Mouse (Mus musculus) hindbrain, embryonic 10.5 days (tissue): Measurements from ENCODE around the gene Hoxd8. TPM values are rescaled to one million over a fixed set of nuclear protein-coding genes. Genes with fewer than 3 reads are reported as not detected.

Source experiments
- DNase-seq: peaks from one replicate; pipeline ENCODE4 v3.0.0-alpha.2; 2017; ENCODE audit warnings: low spot score
- H3K27ac ChIP-seq: fragments of 300-500 bp; sonication (generic); 2 replicates; pipeline ENCODE4 v1.5.1; 2016; ENCODE audit warnings: mild to moderate bottlenecking, moderate library complexity
- H3K27me3 ChIP-seq: fragments of 300-500 bp; sonication (generic); 2 replicates; pipeline ENCODE4 v1.6.1; 2016; ENCODE audit warnings: mild to moderate bottlenecking; ENCODE audit not compliant: poor library complexity, insufficient read depth, severe bottlenecking
- H3K36me3 ChIP-seq: fragments of 300-500 bp; sonication (generic); 2 replicates; pipeline ENCODE4 v1.6.1; 2016; ENCODE audit warnings: mild to moderate bottlenecking, moderate library complexity
- H3K4me1 ChIP-seq: fragments of 300-500 bp; sonication (generic); replicated peaks from 2 replicates; pipeline ENCODE4 v1.6.1; 2016; ENCODE audit warnings: mild to moderate bottlenecking
- H3K4me3 ChIP-seq: fragments of 300-500 bp; sonication (generic); 2 replicates; pipeline ENCODE4 v1.5.1; 2016; ENCODE audit warnings: mild to moderate bottlenecking, moderate library complexity
- H3K9me3 ChIP-seq: fragments of 300-500 bp; sonication (generic); 2 replicates; pipeline ENCODE4 v1.6.1; 2016; ENCODE audit warnings: mild to moderate bottlenecking, moderate library complexity
- WGBS: fragments of 180-500 bp; shearing (Covaris S2); methylation state at CpG from one replicate; pipeline ENCODE4 v1.1.7; 2016; 5-methylcytosine and 5-hydroxymethylcytosine counted together
- polyA plus RNA-seq: library from polyadenylated mRNA; unstranded; fragments of >200 nt; fragmentation: Nextera tagmentation; extraction: Ambion mirVana; gene quantifications from 2 replicates; pipeline ENCODE4 v1.2.1, GENCODE M21; 2016

Hoxd8 gene
- polyA plus RNA-seq, 1 experiment from 2014 or later = not detected

DNA sequence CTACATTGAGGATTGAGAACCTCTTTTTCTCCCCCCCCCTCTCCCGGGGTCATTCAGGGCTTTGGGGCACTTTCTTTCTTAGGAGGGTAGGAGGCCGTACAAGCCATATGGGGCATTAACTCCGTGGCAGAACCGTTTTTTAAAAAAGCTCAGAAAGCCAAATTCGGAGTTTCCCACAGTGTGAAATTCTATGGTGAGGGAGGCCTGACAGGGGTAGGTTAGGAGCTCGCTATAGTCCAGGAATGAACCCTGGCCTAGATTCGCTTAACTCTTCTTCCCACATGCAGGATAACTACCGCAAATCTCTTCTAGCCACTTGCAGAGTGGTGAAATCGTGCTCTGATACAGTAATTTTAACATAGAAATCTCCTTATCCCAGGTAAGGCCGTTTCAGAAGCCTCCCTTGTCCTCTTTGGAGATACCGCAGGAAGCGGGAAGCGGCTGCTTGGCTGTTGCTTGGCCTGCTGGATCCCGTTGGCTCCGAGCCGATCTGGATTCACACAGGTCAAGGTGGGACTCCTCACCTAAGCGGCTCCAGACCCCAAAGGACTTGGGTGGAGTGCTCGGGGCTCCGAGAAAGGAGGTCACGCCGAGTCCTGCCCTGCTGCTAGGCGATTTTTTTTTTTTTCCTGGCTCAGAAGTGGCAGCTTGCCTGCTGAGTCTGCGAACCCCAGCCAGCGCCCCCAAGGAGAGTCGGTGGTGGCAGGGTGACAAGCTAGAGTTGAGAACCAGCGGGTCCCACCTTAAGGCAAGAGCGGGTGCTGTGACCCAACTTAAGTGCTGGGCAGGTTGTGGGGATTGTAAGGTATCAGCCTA is 30.8 kb downstream of the Hoxd8 start:
- under 1% methylated on average over 27 of the region's 27 CpGs for WGBS
- H3K36me3 ChIP-seq = no peaks in the 10 kb centered on the region
- no peaks in the 10 kb centered on the region for H3K9me3 ChIP-seq
- peak overlapping the region; percentile 45 for H3K4me3 ChIP-seq
- H3K27ac ChIP-seq = peak overlapping the region; percentile 84
- H3K4me1 ChIP-seq = peaks cover 18% of the 10 kb centered on the region
- H3K27me3 ChIP-seq = peaks cover 100% of the 10 kb centered on the region
- DNase-seq = peak; percentile 62

DNA sequence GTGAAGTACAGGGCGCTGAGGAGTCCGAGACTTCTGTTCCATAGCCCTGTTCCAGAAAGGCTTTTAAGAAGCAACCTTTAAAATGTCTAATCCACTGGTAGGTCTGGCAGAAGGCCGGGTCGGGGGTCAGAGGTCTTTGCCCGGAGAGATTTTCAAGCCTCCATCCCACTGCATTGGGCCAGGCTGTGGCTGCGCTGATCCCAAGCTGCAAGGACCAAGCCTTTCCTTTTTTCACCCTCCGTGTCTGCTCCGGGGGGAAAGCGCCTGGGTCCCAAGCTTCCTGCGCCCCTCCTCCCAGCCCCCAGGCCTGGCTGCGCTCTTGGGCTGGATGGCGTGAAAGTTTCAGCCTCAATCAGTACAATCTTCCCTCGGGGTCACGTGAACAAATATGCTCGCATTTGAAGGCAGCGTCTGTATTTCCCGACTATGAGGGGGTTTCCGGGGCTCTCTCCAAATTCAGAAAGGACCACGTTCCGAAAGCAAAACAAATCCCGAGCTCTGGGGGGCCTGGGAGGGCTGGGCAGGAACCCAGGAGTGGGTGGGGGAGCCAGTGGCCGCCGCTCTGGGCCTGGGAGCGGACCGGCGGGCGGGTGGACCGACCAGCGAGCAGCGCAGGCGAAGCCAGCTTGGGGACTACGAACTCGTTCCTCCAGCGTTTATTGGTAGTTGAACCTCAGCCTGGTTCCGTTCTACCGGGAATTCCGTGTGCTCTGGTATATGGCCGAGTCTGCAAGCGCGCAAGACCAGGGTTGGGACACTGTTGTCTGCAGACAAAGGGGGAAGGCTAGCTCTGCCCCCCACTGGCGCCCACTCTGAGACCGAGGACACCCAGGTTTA is 31.7 kb downstream of the Hoxd8 start:
- peak overlapping the region; percentile 84 for H3K27ac ChIP-seq
- H3K4me1 ChIP-seq = peaks cover 20% of the 10 kb centered on the region
- H3K9me3 ChIP-seq = no peaks in the 10 kb centered on the region
- WGBS = under 1% methylated on average over 42 of the region's 42 CpGs
- DNase-seq = peak; percentile 69
- H3K27me3 ChIP-seq = peaks cover 100% of the 10 kb centered on the region
- no peaks in the 10 kb centered on the region for H3K36me3 ChIP-seq
- H3K4me3 ChIP-seq = peak overlapping the region; percentile 45

DNA sequence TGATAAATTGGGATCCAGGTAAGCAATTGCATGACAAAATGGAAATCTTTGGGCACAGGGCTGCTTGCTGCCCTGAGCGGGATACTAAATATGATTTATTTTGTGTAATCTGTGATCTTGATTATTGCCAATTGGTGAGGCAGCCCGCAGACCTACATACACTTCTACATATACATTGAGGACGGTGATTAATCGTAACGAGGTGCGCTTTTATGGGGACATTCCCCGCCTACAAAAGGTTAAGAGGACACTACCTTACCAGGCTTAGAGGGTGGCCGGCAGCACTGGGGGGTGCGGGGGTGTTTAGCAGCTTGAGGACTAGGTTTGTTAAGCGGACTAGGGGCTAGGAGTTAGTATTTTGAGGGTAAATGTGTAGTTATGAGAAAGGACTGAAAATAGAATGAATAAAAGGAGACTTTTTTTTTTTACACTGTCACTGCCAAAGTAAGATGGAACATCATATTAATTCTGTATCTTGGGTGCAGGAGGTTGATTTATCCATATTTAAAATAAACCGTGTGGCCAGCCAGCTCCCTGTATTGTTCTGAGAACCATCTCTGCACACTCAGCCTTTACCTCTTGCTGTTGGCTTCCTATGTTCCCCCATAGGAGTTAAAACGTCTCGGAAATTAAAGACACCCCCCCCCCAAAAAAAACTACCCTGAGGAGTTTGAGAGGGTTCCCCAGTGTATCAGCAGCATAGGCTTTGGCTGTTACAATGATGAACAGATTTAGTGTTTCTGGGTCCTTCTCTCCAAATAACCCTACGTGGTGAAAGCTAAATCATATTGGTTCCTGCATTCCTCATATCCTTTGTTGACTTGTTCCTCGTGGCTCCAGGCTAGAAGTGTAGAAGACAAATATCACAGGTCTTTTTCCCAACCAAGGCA is 32.5 kb downstream of the Hoxd8 start:
- H3K9me3 ChIP-seq = no peaks in the 10 kb centered on the region
- peak overlapping the region; percentile 45 for H3K4me3 ChIP-seq
- H3K27ac ChIP-seq = peak overlapping the region; percentile 84
- peaks cover 16% of the 10 kb centered on the region for H3K4me1 ChIP-seq
- peak; percentile 29 for DNase-seq
- no peaks in the 10 kb centered on the region for H3K36me3 ChIP-seq
- H3K27me3 ChIP-seq = peaks cover 100% of the 10 kb centered on the region
- 2% methylated on average over 15 of the region's 15 CpGs for WGBS

DNA sequence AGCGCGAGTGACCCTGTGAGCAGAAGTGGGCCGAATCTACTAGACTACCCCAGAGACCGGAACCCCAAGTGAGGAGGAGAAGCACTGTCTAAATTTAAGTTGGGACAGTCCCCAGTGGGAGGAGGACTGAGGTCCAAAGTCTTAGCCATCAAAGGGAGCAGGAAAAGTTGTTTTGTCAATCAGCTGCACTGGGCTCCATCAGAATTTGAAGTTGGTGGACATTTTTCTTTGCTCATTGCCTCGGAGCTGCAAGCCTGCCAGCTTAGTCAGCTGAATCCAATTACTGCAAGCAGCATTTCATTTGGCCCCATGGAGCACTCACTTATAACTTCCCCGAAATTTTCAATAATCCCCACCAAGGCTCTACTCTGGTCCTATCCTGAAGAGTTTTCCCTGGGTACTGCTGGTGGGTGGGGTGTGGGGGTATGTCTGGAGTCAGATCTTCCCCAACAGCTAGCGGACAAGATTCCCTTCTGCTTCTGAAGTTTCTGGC is 33.2 kb downstream of the Hoxd8 start:
- H3K4me1 ChIP-seq = peaks cover 14% of the 10 kb centered on the region
- DNase-seq = peak; percentile 53
- H3K4me3 ChIP-seq = peak overlapping the region; percentile 45
- H3K27ac ChIP-seq = peak overlapping the region; percentile 84
- H3K27me3 ChIP-seq = peaks cover 100% of the 10 kb centered on the region
- 2% methylated on average over 7 of the region's 7 CpGs for WGBS
- no peaks in the 10 kb centered on the region for H3K36me3 ChIP-seq
- H3K9me3 ChIP-seq = no peaks in the 10 kb centered on the region

DNA sequence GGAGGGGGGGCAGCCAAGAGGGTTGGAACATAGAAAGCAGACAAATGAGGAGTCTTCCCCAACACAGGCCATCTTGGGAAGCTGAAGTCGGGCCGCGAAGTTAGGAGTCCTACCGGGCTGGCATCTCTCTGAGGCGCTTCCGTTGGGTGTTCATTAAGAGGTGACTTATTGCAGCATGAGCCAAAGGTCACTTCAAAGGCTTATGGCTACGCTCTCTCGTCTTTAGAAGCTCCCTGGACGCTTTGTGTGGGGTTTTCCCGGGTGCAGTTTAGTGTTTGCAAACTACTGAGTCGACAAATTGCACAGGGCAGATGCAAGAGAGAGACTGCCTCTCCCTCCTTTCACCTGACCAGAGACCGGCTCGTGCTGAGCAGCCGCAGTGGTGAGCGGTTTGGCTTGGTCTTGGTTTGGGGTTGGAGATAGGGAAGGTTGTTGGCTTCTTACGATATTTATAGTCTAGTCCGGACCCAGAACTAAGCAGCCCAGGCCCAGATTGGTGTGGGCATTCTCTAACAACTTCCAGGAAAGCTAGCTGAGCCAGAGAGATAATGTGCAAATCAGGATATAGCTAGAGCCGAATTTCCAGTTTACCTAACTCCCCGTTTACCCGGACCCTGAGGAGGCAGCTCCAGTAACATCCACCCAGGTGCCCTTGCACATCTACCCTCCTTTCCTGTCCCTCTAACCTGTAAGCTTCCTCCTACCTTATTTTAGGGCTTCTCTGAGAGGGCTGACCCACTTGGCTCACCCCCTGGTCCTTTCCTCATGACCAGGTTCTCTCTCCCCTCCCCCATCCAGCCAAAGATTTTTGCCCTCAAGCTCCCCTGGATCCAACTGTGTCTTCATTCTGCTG is 34.4 kb downstream of the Hoxd8 start:
- DNase-seq = peak; percentile 37
- WGBS = under 1% methylated on average over 20 of the region's 20 CpGs
- Histone ChIP-seq H3K9me3 (no peaks in the 10 kb centered on the region), H3K36me3 (no peaks in the 10 kb centered on the region), H3K27me3 (peaks cover 100% of the 10 kb centered on the region), H3K27ac (peak overlapping the region; percentile 84), H3K4me3 (peak overlapping the region; percentile 45), H3K4me1 (peaks cover 10% of the 10 kb centered on the region)

DNA sequence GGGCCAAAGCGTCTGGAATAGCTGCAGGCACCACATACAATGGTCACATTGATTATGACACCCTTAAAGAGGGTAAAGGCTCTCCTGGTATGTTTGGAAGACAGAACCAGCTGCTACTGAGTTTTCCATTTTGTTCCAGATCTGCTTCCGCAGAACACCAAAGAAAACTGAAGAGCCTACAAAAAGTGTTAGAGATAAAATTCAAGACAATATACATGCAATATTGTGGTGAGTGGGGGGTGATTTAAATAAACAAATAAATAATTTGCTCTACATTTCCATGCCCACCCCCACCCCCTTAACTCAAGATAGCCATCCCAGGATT is 35.0 kb downstream of the Hoxd8 start:
- WGBS = 4% methylated on average over 2 of the region's 2 CpGs
- H3K27ac ChIP-seq = peak overlapping the region; percentile 84
- H3K9me3 ChIP-seq = no peaks in the 10 kb centered on the region
- H3K4me1 ChIP-seq = peaks cover 10% of the 10 kb centered on the region
- no peaks in the 10 kb centered on the region for H3K36me3 ChIP-seq
- H3K4me3 ChIP-seq = peak overlapping the region; percentile 45
- no peak for DNase-seq
- H3K27me3 ChIP-seq = peaks cover 100% of the 10 kb centered on the region

DNA sequence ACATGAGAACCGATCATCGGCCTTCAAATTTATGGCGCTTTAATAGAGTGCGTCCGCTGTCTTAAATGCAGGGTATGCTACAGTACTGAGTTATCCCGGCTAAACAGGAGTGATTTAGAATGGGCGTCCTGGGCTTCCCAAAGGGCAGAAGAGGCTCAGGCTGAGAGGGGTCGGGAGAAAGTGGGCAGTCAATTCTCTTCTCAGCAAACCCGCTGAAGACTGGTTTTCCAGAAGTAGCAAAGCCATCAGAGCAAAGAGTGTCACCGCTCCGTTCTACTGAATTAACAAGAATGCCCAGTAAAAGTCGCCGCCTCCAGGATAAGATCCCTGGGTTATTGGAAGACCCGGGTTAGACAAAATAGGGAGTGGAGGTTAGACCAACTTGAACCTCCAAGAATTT is 35.5 kb downstream of the Hoxd8 start:
- Histone ChIP-seq H3K9me3 (no peaks in the 10 kb centered on the region), H3K27me3 (peaks cover 100% of the 10 kb centered on the region), H3K27ac (peak overlapping the region; percentile 84), H3K36me3 (no peaks in the 10 kb centered on the region), H3K4me1 (peaks cover 10% of the 10 kb centered on the region), H3K4me3 (peak overlapping the region; percentile 45)
- DNase-seq = peak; percentile 36
- WGBS = 1% methylated on average over 14 of the region's 14 CpGs

DNA sequence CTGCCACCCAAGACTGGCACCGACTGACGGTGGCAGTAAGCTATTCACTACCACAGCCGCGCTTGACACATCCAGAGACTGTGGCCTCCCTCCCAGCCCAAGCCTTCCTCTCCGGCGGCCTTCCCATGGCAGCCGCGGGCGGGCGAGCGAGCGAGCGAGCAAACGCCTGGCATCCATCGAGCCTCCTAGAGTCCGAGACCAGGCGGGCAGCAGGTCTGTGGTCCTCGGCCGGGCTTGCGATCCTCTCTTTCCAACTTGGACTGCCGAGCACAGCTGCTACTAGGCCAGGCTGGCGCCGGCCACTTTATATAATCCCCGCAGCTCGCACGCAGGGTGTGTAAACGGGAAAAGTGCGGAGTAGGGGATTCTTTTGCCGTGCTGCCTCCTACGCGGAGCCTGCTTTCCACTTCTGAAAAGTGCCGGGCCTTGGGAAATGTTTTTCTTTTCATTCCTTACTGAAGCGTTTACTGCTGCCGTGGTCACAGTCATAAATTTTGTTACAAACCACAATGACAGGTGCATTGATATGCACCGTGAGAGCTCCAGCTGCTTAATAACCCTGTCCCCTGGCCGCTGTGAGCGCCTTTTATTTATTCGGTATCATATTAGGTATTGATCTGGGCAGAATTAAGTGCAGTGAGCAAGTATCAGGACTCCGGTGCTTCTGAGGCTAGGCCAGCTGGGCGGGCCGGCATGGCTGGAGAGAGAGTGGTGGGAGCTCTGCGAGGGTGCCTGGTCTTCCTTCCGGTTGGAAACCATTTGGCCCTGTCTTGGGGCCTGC is 36.1 kb downstream of the Hoxd8 start:
- no peaks in the 10 kb centered on the region for H3K36me3 ChIP-seq
- under 1% methylated on average over 43 of the region's 43 CpGs for WGBS
- no peaks in the 10 kb centered on the region for H3K9me3 ChIP-seq
- peaks cover 100% of the 10 kb centered on the region for H3K27me3 ChIP-seq
- peaks cover 10% of the 10 kb centered on the region for H3K4me1 ChIP-seq
- peak; percentile 56 for DNase-seq
- peak overlapping the region; percentile 84 for H3K27ac ChIP-seq
- peak overlapping the region; percentile 45 for H3K4me3 ChIP-seq

DNA sequence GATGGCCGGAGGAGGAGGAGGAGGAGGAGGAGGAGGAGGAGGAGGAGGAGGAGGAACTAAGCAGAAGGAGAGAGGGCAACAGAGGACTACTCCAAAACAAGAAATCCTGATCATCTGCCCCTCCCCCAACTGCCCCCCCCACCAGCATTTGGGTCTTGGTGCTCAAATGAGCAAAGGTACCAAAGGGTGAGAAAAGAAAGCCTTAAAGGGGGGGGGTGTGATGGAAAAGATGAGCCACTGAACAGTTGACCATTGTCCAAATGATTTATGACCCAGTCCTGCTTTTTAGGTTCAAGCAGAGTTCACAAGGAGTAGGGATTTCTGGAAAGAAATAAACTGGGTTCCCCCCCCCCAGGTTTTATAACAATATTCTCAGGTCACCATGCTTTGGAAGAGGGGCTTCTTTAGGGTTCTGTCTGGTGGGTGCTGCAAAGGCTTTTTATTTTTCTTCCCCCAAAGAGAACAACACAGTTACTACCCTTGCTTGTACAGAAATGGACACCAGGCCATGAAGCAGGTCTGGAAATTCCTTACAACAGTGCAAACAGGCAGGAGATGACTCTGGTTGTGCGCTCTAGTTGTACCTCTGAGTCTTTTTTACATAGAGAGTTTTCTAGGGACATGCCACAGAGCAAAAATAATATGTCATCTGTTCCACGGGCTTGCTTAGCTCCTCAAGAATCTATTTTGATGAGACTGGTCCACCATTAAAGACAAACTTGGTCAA is 37.0 kb downstream of the Hoxd8 start:
- WGBS = 22% methylated on average over 2 of the region's 3 CpGs
- no peak for DNase-seq
- Histone ChIP-seq H3K9me3 (no peaks in the 10 kb centered on the region), H3K36me3 (no peaks in the 10 kb centered on the region), H3K27ac (peak overlapping the region; percentile 84; the same call in 1 of the 2 replicates), H3K27me3 (peaks cover 100% of the 10 kb centered on the region), H3K4me3 (peak overlapping the region; percentile 45; the same call in 1 of the 2 replicates), H3K4me1 (peaks cover 7% of the 10 kb centered on the region)

DNA sequence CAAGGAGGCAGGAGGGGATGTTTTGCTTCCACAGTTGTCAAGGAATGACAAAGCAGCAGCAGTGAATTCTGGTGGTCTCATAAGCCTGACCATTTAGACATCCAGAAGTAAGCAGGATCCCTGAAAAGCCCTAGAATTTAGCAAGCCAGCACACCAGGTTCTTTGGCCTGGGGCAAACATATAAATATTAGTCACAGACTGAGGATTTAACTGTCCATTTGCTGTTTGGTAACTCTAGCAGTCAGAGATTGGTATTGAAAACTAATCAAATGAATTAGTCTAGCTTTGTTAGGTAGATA is 37.5 kb downstream of the Hoxd8 start:
- peaks cover 12% of the 10 kb centered on the region for H3K4me1 ChIP-seq
- DNase-seq = no peak
- H3K27ac ChIP-seq = no peak overlapping the region
- no peaks in the 10 kb centered on the region for H3K36me3 ChIP-seq
- no peak overlapping the region for H3K4me3 ChIP-seq
- no peaks in the 10 kb centered on the region for H3K9me3 ChIP-seq
- peaks cover 100% of the 10 kb centered on the region for H3K27me3 ChIP-seq
